7 mouse cellular contexts compared by ENCODE assay signal in the genomic region with DNA sequence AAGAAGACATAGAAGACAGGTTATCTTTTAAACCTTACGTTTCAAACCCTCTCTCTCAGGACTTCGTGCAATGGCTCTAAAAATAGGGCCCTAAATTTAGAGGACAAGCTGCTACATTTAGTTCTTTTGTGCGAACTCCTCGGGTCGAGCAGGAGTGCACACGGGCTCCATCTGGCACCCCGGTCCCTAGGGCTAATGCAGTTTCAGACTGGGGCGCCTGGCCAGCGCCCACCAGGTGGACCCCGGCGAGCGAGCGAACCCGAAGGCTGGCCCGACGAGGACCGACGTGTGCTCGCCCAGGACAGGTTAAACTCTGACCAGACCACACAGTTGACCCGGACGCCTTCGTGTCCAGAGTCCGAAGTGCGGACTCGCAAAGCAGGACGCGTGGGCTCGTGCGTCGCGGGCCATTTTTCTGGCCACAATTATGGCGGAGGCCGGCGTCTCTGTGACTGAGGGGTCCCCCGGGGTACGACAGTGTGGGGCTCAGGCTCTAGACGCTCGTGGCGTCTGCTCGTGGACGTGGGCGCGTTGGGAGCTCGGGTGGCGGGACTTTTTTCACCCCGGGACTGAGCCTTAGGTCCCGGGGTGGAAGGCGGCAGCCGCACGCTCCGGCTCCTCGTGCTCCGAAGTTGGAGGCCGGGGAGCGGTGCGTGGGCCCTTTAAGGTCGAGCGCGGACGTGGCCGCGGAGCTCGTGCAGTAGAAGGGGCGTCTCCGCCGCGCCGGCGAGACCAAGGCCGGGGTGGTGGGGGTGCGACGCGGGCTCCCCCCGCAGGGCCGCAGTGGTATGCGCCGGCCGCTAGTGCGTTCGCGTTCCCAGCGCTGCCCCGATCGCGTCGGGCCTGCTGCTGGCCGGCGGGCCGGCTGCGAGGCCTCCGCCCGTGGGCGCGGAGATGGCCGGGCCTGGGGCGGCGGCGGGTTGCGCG. TPM values are rescaled to one million over a fixed set of nuclear protein-coding genes. Genes with fewer than 3 reads are reported as not detected.
A peak's percentile ranks its signal among the peaks of the same experiment; 100 is the strongest.
DNase-seq lines count a peak whose midpoint lies in the region; ATAC-seq and TF ChIP-seq lines count a peak whose summit lies in the region.

No protein-coding gene starts in this region.

- DNase-seq in adrenal gland, adult 2 months: peak; percentile 98
- peak; percentile 89 for DNase-seq in embryo, embryonic 11.5 days (ENCODE audit: low read depth, low spot score)
- peak; percentile 88 to 93 for DNase-seq in gastrocnemius, postnatal 4 days (ENCODE audit: low spot score in 2 of 2)
- peak; percentile 91 for DNase-seq in left cerebral cortex, postnatal 4 days

- H3K4me3 ChIP-seq in intestine, postnatal 0 days (ENCODE audit: low read depth, low read length): peak overlapping the region; percentile 85
- peak overlapping the region; percentile 88 for H3K4me3 ChIP-seq in midbrain, embryonic 12.5 days
- H3K4me3 ChIP-seq in small intestine, adult 2 months (ENCODE audit: low read depth, low read length): peak overlapping the region; percentile 88

- under 1% methylated on average over 89 of the region's 100 CpGs for WGBS in intestine, postnatal 0 days
- under 1% methylated on average over 88 of the region's 100 CpGs for WGBS in midbrain, embryonic 12.5 days
- WGBS in small intestine, adult 2 months: under 1% methylated on average over 100 of the region's 100 CpGs

- intact Hi-C loops in left cerebral cortex, postnatal 4 days (cut with DNase I): no loop called here

- peak overlapping the region; percentile 84 for H3K4me2 ChIP-seq in intestine, postnatal 0 days (replicated peaks; ENCODE audit: low read depth)
- H3K4me2 ChIP-seq in midbrain, embryonic 12.5 days (replicated peaks): peak overlapping the region; percentile 71

- TF ChIP-seq CTCF in intestine, postnatal 0 days (IDR thresholded peaks at IDR 0.05; ENCODE audit: low read depth): peak; percentile 59
- TF ChIP-seq CTCF in small intestine, adult 2 months (IDR thresholded peaks at IDR 0.05; ENCODE audit: extremely low read depth, insufficient read length, insufficient replicate concordance, low read depth, low read length): no peak

- TF ChIP-seq POLR2A in small intestine, adult 2 months (IDR thresholded peaks at IDR 0.05; ENCODE audit: low read depth, low read length): peak; percentile 69

- ATAC-seq in intestine, postnatal 0 days: peak; percentile 90
- ATAC-seq in midbrain, embryonic 12.5 days (ENCODE audit: low FRiP score, low read depth): peak; percentile 96

- no peaks in the 10 kb centered on the region for H3K9me3 ChIP-seq in intestine, postnatal 0 days (ENCODE audit: control insufficient read depth)
- no peaks in the 10 kb centered on the region for H3K9me3 ChIP-seq in midbrain, embryonic 12.5 days

- peak overlapping the region; percentile 99 for H3K27ac ChIP-seq in intestine, postnatal 0 days (ENCODE audit: low read depth, low read length)
- peak overlapping the region; percentile 93 for H3K27ac ChIP-seq in midbrain, embryonic 12.5 days (replicated peaks)
- peak overlapping the region; percentile 93 for H3K27ac ChIP-seq in small intestine, adult 2 months (ENCODE audit: insufficient read depth, low read depth, low read length)

- H3K27me3 ChIP-seq in intestine, postnatal 0 days (replicated peaks; ENCODE audit: control insufficient read depth, insufficient read depth, low read length): no peaks in the 10 kb centered on the region
- no peaks in the 10 kb centered on the region for H3K27me3 ChIP-seq in midbrain, embryonic 12.5 days
- no peaks in the 10 kb centered on the region for H3K27me3 ChIP-seq in small intestine, adult 2 months (ENCODE audit: control insufficient read depth, insufficient read depth, low read length)

- no peaks in the 10 kb centered on the region for H3K36me3 ChIP-seq in intestine, postnatal 0 days (ENCODE audit: control insufficient read depth, insufficient read depth)
- H3K36me3 ChIP-seq in midbrain, embryonic 12.5 days: no peaks in the 10 kb centered on the region
- H3K36me3 ChIP-seq in small intestine, adult 2 months (ENCODE audit: control insufficient read depth, insufficient read depth, low read length): no peaks in the 10 kb centered on the region; the same call in 1 of the 2 replicates

- H3K4me1 ChIP-seq in intestine, postnatal 0 days (replicated peaks; ENCODE audit: control insufficient read depth, insufficient read depth, low read length): no peaks in the 10 kb centered on the region; the same call in 1 of the 2 replicates
- H3K4me1 ChIP-seq in midbrain, embryonic 12.5 days: peaks cover 21% of the 10 kb centered on the region
- H3K4me1 ChIP-seq in small intestine, adult 2 months (ENCODE audit: control insufficient read depth, insufficient read depth, insufficient read length, low read length): peaks cover 3% of the 10 kb centered on the region; the same call in 1 of the 2 replicates

- H3K9ac ChIP-seq in intestine, postnatal 0 days (ENCODE audit: low read depth, low read length): peak overlapping the region; percentile 90
- peak overlapping the region; percentile 86 for H3K9ac ChIP-seq in midbrain, embryonic 12.5 days (replicated peaks)

RNA-seq across cellular contexts. Expression of a gene that starts 35.3 kb away (rescaled TPM):
- total RNA-seq in adrenal gland, adult 2 months (2021): 100 to 1,000 TPM; 114 to 180 TPM
- polyA plus RNA-seq in adrenal gland, adult 2 months (2012; rRNA removed): 20.8 and 31.9 TPM in 2 replicates
- 10 to 100 TPM; 53.0 to 68.1 TPM for total RNA-seq in gastrocnemius, postnatal 4 days (2021)
- polyA plus RNA-seq in intestine, postnatal 0 days (2015; fragmentation: Nextera tagmentation; extraction: Ambion mirVana): 131 and 137 TPM in 2 replicates
- total RNA-seq in left cerebral cortex, postnatal 4 days (2021): 10 to 100 TPM; 32.1 to 33.1 TPM
- 47.8 and 52.2 TPM in 2 replicates for polyA plus RNA-seq in midbrain, embryonic 12.5 days (2016; fragmentation: Nextera tagmentation; extraction: Ambion mirVana)
- polyA plus RNA-seq in small intestine, adult 2 months (2012; rRNA removed): 21.9 and 37.8 TPM in 2 replicates

Comparison
In these comparisons a context has a peak if more than half of its experiments do, and no peak if none do; other contexts are left out.
1. Peak in every context shown above with its lines: DNase-seq, ATAC-seq, H3K4me3 ChIP-seq and H3K27ac ChIP-seq.